Mouse (Mus musculus) liver, postnatal 0 days (tissue): Measurements from ENCODE around the gene Ccdc191.

ENCODE experiments used
- CTCF ChIP-seq: sonication (generic); IDR thresholded peaks from 2 replicates; pipeline ENCODE4 v1.5.1; 2016; ENCODE audit warnings: antibody characterized with exemption, low read depth
- EP300 ChIP-seq: IDR thresholded peaks from 2 replicates; pipeline ENCODE4 v1.6.1; 2016; ENCODE audit warnings: antibody characterized with exemption, low read depth, mild to moderate bottlenecking

GRCm38 (mm10) chr16:43882329-43882728 lies 7.3 kb upstream of the Ccdc191 start:
- TF ChIP-seq CTCF = no peak
- no peak for TF ChIP-seq EP300
